Mouse (Mus musculus) spleen, postnatal 10 days (tissue): ENCODE measurements around the gene Atp8b5.
A peak's percentile ranks its signal among the peaks of the same experiment; 100 is the strongest.

Experiments used
- DNase-seq, 2 experiments: peaks; one replicate each; pipeline ENCODE4 v3.0.0; 2021 to 2022; ENCODE audit warnings: low spot score in 2 of 2

Atp8b5 gene

GRCm38 (mm10) chr4:43383246-43384082, 116.5 kb downstream of the Atp8b5 start:
- no peak for DNase-seq

GRCm38 (mm10) chr4:43384083-43384460, 117.1 kb downstream of the Atp8b5 start:
- no peak for DNase-seq

DNA sequence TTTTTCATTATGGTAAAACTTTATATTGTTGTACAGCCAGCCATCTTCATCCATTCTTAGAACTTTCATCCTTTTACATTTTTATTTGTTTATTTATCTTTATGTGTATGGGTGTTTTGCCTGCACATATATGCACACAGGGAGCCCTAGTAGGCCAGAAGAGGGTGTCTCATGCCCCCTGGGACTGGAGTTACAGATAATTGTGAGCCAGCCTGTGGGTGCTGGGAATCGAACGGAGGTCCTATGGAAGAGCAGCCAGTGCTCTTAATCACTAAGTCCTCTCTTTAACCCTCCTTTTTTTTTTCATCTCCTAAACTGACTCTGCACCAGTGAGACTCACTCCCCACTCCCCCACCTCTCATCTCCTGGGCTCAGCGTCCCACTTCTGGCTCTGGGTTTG, 117.6 kb downstream of the Atp8b5 start:
- DNase-seq: no peak

DNA sequence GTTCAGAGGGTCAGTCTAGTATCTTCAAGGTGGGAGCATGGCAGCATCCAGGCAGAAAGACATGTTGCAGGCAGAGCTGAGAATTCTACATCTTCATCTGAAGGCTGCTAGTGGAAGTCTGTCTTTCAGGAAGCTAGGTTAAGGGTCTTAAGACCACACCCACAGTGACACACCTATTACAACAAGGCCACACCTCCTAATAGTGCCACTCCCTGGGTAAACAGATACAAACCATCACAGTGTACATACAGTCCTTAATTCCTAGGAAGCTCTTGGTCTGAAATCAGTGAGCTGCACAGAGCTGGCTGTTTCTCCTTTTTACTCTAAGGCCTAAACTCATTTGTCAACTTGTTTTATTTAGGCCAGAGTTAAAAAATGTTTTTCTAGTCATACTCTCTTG, 120.0 kb downstream of the Atp8b5 start:
- no peak for DNase-seq

GRCm38 (mm10) chr4:43389390-43389789, 122.4 kb downstream of the Atp8b5 start:
- DNase-seq: no peak

DNA sequence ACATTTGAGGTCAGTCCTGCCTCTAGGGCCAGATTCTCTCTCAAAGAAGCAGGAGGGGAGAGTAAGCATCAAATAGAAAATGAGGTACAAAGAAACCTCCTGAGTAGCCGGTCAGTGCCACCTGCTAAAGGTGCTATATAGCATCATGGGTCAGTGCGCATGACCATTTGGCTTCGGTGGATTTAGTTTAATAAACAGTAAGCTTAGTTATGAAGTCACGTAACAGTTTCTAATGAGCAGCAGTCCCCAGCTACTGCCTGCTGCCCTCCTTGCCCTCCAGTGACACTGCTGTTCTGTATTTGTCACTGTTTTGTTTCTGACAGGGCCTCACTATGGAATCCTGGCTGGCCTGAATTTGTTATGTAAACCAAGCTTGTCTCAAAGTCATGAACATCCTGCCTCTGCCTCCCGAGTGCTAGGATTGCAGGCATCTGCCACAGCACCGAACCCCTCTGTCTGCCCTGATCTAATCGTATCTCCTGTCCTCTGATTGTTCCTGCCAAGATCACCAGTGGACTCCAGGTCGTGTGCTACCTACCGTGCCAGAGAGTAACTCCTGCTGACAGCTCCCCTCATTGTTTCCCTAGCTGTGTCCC, 123.0 kb downstream of the Atp8b5 start:
- DNase-seq: no peak

- DNase-seq: no peak
Observed at GRCm38 (mm10) chr4:43391521-43392050, 124.6 kb downstream of the Atp8b5 start.

DNA sequence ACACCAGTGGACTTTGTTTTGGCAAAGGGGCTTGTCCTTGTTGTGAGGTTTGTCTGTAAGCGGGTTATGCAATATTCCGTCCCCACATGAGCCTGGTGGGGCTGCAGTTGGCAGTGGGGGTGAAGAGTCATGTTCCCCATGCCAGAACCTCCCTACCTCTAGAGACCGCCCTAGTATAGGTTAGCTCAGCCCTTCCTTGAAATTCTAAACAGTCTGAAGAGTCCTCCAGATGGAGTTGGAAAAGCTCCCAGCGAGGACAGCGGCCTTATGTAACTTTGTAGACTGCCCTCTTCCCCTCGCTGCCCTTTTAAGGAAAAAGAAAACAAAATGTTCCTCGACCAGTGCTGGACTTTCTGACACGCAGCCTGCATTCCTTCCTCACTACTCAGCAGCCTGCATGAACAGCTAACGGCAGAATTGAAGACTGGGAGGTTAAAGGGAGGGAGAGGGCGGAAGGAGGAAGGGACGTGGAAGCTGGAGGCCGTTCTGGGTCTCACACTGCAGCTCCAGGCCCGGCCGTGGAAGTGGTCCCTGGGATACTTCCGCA, 127.5 kb downstream of the Atp8b5 start:
- no peak for DNase-seq

DNA sequence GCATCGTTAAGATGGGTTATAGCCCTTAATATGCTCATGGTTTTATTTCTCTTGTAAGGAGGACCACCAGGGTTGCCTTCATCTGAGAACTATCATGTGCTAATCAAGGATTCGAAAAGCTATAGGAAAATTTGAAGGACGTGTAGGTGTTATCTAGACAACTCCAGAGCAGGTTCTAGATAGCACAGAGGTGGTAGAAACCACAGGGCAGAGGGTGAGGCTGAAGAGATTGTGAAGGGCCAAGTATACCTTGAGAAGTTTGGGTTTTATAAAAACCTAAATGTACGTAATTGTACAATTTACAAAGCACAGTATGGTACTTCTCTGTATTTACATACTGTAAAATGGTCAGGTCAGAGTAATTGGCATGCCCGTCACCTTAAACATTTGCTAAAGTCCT, 128.2 kb downstream of the Atp8b5 start:
- DNase-seq: no peak

DNA sequence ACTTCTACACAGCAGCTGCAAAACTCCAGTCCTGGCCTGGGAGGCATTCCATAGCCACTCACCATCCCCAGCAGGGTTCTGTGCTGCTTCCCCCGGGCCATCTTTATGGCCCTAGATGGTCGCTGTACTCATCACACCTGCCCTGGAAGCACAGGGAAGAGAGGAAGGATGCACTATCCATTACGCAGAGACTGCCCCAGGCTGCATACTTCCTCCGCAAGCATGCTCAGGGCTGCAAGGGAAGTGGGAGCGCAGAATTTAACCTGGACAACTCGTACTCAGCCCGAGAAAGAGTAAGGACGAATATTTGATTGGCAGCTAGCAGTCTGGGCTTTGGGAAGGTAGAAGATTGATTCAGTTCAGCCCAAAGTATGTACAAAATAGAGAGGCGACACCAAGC, 128.9 kb downstream of the Atp8b5 start:
- DNase-seq: no peak

DNA sequence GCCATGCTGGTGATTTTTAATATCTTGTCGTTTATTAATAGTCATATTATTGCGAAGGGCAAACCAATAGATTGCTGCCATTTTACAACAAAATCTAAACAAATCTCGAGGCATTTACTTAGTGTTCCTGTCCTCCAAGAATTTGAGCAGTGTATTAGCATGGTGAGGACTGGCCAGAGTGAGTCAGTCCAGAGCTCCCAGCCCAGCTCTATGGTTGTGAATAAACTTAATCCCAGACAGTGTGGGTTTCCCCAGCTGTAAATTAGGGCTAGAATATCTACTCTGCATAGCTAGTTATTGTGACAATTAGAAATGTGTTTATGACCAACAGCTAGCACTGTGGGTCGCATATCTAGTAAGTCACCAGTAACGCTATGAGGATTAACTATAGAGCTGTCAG, 129.4 kb downstream of the Atp8b5 start:
- no peak for DNase-seq

DNA sequence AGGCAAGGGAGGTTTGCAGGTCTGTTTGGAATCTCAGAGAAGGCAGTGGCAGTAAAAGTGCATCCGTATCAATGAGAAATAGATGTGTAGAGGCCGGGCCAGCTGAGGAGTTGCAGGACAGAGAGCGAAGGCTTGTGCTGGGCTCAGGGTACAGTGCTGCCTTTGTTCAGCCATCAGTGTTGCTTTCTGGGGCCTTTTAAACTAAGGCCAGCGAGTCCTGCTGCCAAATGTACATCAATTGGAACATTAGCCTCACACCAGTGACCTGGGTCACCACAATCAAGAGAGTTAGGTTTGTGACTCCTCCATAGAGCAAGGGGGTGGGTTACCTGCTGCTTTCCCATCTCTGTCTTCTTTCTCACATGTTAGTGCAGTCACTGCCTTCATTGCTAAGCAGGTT, 131.1 kb downstream of the Atp8b5 start:
- no peak for DNase-seq

GRCm38 (mm10) chr4:43398829-43399331, 131.9 kb downstream of the Atp8b5 start:
- no peak for DNase-seq

DNA sequence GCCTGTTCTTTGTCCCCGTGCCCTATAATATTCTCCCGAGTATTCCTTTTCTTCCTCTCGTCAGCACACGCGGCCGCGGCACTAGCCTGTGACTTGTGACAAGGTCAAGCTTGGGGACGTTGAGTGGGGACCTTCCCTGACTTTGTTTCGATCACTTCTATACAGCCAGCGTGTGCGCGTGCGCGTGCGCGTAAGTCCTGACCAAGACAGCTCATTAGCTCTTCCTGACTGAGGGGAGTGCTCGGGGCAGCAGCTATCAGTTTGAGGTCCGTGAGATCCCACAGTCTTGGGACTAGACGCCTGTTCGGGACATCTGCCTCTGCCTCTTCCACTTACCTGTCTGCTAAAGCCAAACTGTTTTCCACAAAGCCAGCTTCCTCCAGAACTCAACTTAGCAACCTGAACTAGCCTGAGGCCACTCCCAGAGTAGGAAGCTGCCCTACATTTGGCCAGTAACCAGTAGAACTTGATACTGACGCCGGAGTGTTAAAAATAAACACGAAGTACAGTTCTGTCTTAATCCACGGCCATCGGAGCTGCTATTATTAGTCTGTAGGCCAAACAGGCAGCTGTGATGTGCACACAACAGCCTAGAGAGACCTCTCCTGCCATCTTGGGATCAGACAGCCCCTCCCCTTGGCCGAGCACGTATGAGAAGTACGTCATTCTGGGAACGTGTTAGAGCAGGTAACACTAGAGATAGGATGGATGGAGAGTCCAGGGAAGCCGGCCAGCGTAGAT, 132.6 kb downstream of the Atp8b5 start:
- no peak for DNase-seq

GRCm38 (mm10) chr4:43400976-43401375, 134.0 kb downstream of the Atp8b5 start:
- no peak for DNase-seq

DNA sequence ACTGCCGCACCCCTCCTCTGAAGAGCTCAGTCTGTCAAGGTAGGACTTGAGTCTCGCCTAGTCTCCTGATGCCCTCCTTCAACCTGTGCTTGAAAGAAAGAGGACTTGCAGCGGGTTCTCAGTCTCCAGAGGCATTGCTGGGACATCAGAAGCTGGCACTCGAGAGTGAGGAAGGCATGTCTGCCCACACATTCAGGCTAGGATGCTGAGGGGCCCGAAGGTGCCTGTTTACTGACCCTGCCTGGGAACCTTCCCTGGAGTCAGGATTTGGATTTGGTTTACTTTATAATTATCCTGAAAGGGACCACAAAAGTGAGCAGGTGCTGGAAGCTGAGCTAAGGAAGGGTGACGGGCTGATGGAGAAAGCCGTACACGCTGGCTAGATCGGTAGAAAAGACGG, 134.5 kb downstream of the Atp8b5 start:
- no peak for DNase-seq

GRCm38 (mm10) chr4:43402212-43402611, 135.3 kb downstream of the Atp8b5 start:
- DNase-seq: no peak

- DNase-seq: no peak
Observed at GRCm38 (mm10) chr4:43404697-43405096, 137.7 kb downstream of the Atp8b5 start.

GRCm38 (mm10) chr4:43406162-43406971, 139.4 kb downstream of the Atp8b5 start:
- DNase-seq: peak in 1 of 2 experiments; percentile 34

DNA sequence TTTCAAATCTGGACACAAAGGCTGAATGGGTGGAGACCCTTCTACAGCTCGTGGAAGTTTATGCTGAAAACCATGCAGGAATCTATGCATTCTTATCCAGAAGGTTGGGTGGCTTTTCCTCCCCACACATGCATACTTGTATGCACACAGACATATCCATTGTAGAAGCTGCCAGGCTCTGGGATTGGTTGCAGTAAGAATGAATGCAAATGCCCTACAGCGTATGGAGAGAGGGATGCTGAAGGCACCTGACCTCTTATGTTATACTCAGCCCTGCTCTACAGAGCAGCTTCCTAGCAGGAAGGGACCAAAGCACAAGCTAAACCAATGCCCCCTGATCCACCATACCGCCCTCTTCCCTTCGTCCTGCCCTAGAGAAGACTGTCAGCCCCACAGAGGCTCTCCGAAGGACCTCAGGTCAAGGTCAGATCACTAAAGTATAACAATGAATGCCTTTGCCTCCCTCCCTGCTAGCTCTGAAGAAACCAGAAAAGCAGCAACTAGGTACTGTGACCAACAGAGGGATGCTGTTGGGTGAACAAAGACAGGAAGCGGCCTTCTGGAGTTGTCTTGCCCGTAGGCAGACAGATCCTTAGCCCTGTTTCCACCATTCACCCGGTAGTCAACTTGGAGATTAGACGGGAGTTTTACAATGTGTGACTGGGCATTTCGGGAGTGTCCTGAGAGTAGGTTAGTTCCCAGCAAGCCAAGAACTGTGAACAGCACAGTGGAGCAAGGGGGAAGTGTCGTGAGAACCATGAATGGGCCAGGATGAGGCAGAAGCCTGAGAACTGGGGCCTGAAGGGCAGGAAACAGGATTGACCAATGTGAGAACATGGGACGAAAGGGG, 140.3 kb downstream of the Atp8b5 start:
- no peak for DNase-seq
